Mouse (Mus musculus) ovary, adult 18-20 months (tissue): ENCODE measurements around the gene Stard3.

ENCODE experiments used
- DNase-seq: peaks from one replicate; pipeline ENCODE4 v3.0.0; 2022; ENCODE audit warnings: low spot score, mixed read lengths

The Stard3 gene

GRCm38 (mm10) chr11:98329081-98329959 lies 28.8 kb upstream of the Stard3 start, which contains the start of gene Neurod2:
Gene Neurod2, minus strand, starts transcription at chr11:98329648.
- no peak for DNase-seq

- DNase-seq: no peak
Observed at GRCm38 (mm10) chr11:98329960-98330744, 28.0 kb upstream of the Stard3 start.

GRCm38 (mm10) chr11:98330745-98331204 lies 27.4 kb upstream of the Stard3 start:
- no peak for DNase-seq

- DNase-seq: no peak
Observed at GRCm38 (mm10) chr11:98331401-98331800, 26.8 kb upstream of the Stard3 start.

GRCm38 (mm10) chr11:98332186-98332585 lies 26.0 kb upstream of the Stard3 start:
- DNase-seq: no peak

- no peak for DNase-seq
Observed at GRCm38 (mm10) chr11:98332841-98333240, 25.3 kb upstream of the Stard3 start.

- no peak for DNase-seq
Observed at GRCm38 (mm10) chr11:98333263-98333696, 24.9 kb upstream of the Stard3 start.

- no peak for DNase-seq
Observed at GRCm38 (mm10) chr11:98333981-98334741, 24.0 kb upstream of the Stard3 start.

- DNase-seq: no peak
Observed at GRCm38 (mm10) chr11:98335250-98335649, 22.9 kb upstream of the Stard3 start.

- no peak for DNase-seq
Observed at GRCm38 (mm10) chr11:98336245-98337107, 21.7 kb upstream of the Stard3 start.

GRCm38 (mm10) chr11:98338507-98338961 lies 19.6 kb upstream of the Stard3 start:
- DNase-seq: no peak

- no peak for DNase-seq
Observed at GRCm38 (mm10) chr11:98339071-98339501, 19.1 kb upstream of the Stard3 start.

- DNase-seq: no peak
Observed at GRCm38 (mm10) chr11:98339679-98340287, 18.4 kb upstream of the Stard3 start.

GRCm38 (mm10) chr11:98340597-98340996 lies 17.6 kb upstream of the Stard3 start:
- no peak for DNase-seq

GRCm38 (mm10) chr11:98341174-98341573 lies 17.0 kb upstream of the Stard3 start:
- DNase-seq: no peak

GRCm38 (mm10) chr11:98342000-98342945 lies 15.9 kb upstream of the Stard3 start:
- DNase-seq: peak; percentile 64

- peak; percentile 66 for DNase-seq
Observed at GRCm38 (mm10) chr11:98345253-98345652, 12.9 kb upstream of the Stard3 start.

GRCm38 (mm10) chr11:98346168-98346567 lies 12.0 kb upstream of the Stard3 start:
- no peak for DNase-seq

GRCm38 (mm10) chr11:98347385-98348082 lies 10.6 kb upstream of the Stard3 start:
- no peak for DNase-seq
